Mouse (Mus musculus) MEL (cell line): ENCODE measurements around the gene Papola. TPM values are rescaled to one million over a fixed set of nuclear protein-coding genes. Genes with fewer than 3 reads are reported as not detected.

Experiments
- DNase-seq: peaks from one replicate; pipeline ENCODE4 v3.0.0; 2011; ENCODE audit warnings: low read depth, low spot score
- H3K27ac ChIP-seq: 2 replicates; pipeline ENCODE4 v1.5.1; 2012; ENCODE audit warnings: low read depth, mild to moderate bottlenecking, control low read depth, low read length, moderate library complexity; ENCODE audit not compliant: control insufficient read depth
- H3K27me3 ChIP-seq, 2 experiments: fragments of 150-350 bp in 1 of 2; sonication (generic) in 1 of 2; 2 replicates each; pipeline ENCODE4 v1.6.1; 2012; ENCODE audit warnings: low read length in 2 of 2, mild to moderate bottlenecking in 2 of 2, improper control_type of control experiment in 1 of 2, moderate library complexity in 1 of 2; ENCODE audit not compliant: insufficient read depth in 2 of 2, control insufficient read depth in 1 of 2
- H3K36me3 ChIP-seq, 2 experiments: 2 replicates each; pipeline ENCODE4 v1.6.1; 2012 to 2014; ENCODE audit warnings: low read length in 2 of 2, improper control_type of control experiment in 1 of 2, inconsistent platforms in 1 of 2, mild to moderate bottlenecking in 1 of 2; ENCODE audit not compliant: insufficient read depth in 2 of 2, control insufficient read depth in 1 of 2
- H3K4me1 ChIP-seq, 2 experiments: fragments of 150-350 bp in 1 of 2; sonication (generic) in 1 of 2; 2 replicates each; pipeline ENCODE4 v1.6.1; 2012; ENCODE audit warnings: low read length in 2 of 2, improper control_type of control experiment in 1 of 2, mild to moderate bottlenecking in 1 of 2; ENCODE audit not compliant: insufficient read depth in 2 of 2, control insufficient read depth in 1 of 2
- H3K4me3 ChIP-seq, 2 experiments: fragments of 150-350 bp in 1 of 2; sonication (generic) in 1 of 2; 2 replicates each; pipeline ENCODE4 v1.5.1; 2012; ENCODE audit warnings: low read depth in 2 of 2, low read length in 2 of 2, mild to moderate bottlenecking in 2 of 2, moderate library complexity in 2 of 2, control low read depth in 1 of 2, improper control_type of control experiment in 1 of 2; ENCODE audit not compliant: control insufficient read depth in 1 of 2, insufficient read depth in 1 of 2
- H3K79me2 ChIP-seq: 2 replicates; pipeline ENCODE4 v1.6.1; 2012; ENCODE audit warnings: mild to moderate bottlenecking, low read length, moderate library complexity; ENCODE audit not compliant: control insufficient read depth, poor library complexity, insufficient read depth
- H3K9ac ChIP-seq: 2 replicates; pipeline ENCODE4 v1.6.1; 2012; ENCODE audit warnings: low read depth, mild to moderate bottlenecking, control low read depth, low read length, moderate library complexity; ENCODE audit not compliant: control insufficient read depth, poor library complexity, severe bottlenecking
- H3K9me3 ChIP-seq: fragments of 150-350 bp; sonication (generic); replicated peaks from 2 replicates; pipeline ENCODE4 v1.6.1; 2012; ENCODE audit warnings: mild to moderate bottlenecking, low read length, improper control_type of control experiment, moderate library complexity; ENCODE audit not compliant: insufficient read depth
- CTCF ChIP-seq, 3 experiments: IDR thresholded peaks in 2 of 3; conservative IDR thresholded peaks in 1 of 3; 2 replicates each; pipeline ENCODE4 v1.5.1; 2011 to 2012; ENCODE audit warnings: low read length in 3 of 3, low read depth in 2 of 3, mild to moderate bottlenecking in 2 of 3, improper control_type of control experiment in 1 of 3, inconsistent platforms in 1 of 3, mixed read lengths in 1 of 3, moderate library complexity in 1 of 3; ENCODE audit not compliant: control insufficient read depth in 1 of 3, insufficient read depth in 1 of 3, poor library complexity in 1 of 3, severe bottlenecking in 1 of 3
- GABPA ChIP-seq: IDR thresholded peaks from 2 replicates; pipeline ENCODE4 v1.6.1; 2012; ENCODE audit warnings: low read depth, mild to moderate bottlenecking, inconsistent platforms, low read length, improper control_type of control experiment, moderate library complexity
- HCFC1 ChIP-seq: IDR thresholded peaks from 2 replicates; pipeline ENCODE4 v1.6.1; 2012; ENCODE audit warnings: low read depth, mild to moderate bottlenecking, inconsistent platforms, low read length, improper control_type of control experiment, moderate library complexity
- MAFK ChIP-seq: IDR thresholded peaks from 2 replicates; pipeline ENCODE4 v1.6.1; 2011; ENCODE audit warnings: low read depth, mild to moderate bottlenecking, low read length, improper control_type of control experiment, borderline replicate concordance
- MAX ChIP-seq: IDR thresholded peaks from 2 replicates; pipeline ENCODE4 v1.6.1; 2011; ENCODE audit warnings: low read length, improper control_type of control experiment
- MYC ChIP-seq: IDR thresholded peaks from 2 replicates; pipeline ENCODE4 v1.6.1; 2011; ENCODE audit warnings: low read depth, mild to moderate bottlenecking, low read length, improper control_type of control experiment, moderate library complexity
- POLR2AphosphoS2 ChIP-seq: IDR thresholded peaks from 2 replicates; pipeline ENCODE4 v1.6.1; 2011; ENCODE audit warnings: low read length, improper control_type of control experiment
- SIN3A ChIP-seq: IDR thresholded peaks from 2 replicates; pipeline ENCODE4 v1.6.1; 2012; ENCODE audit warnings: low read length, improper control_type of control experiment, inconsistent platforms
- SMC3 ChIP-seq: IDR thresholded peaks from 2 replicates; pipeline ENCODE4 v1.6.1; 2011; ENCODE audit warnings: low read depth, low read length, improper control_type of control experiment
- TAL1 ChIP-seq: IDR thresholded peaks from 2 replicates; pipeline ENCODE4 v1.6.1; 2012; ENCODE audit warnings: mild to moderate bottlenecking, inconsistent platforms, low read length, moderate library complexity, mixed read lengths
- TBP ChIP-seq: IDR thresholded peaks from 2 replicates; pipeline ENCODE4 v1.8.0; 2011; ENCODE audit warnings: low read depth, low read length, improper control_type of control experiment
- ZMIZ1 ChIP-seq: IDR thresholded peaks from 2 replicates; pipeline ENCODE4 v1.6.1; 2012; ENCODE audit warnings: low read depth, mild to moderate bottlenecking, inconsistent platforms, low read length, improper control_type of control experiment, moderate library complexity
- polyA plus RNA-seq, 2 experiments: library from polyadenylated mRNA; stranded (reverse) in 1 of 2; unstranded in 1 of 2; fragments of >175 nt in 1 of 2; fragments of >200 nt in 1 of 2; gene quantifications; 2 replicates each; pipeline versions ENCODE4 v1.2.1 to v1.2.4; 2012; ENCODE audit warnings: low replicate concordance in 2 of 2, low read depth in 1 of 2; ENCODE audit not compliant: insufficient read length in 2 of 2, insufficient read depth in 1 of 2, missing spikeins in 1 of 2
- total RNA-seq: library from RNA; depleted of rRNA; stranded (reverse); fragments of 300-350 nt; gene quantifications from 2 replicates; pipeline ENCODE4 v1.2.3, GENCODE M21; 2012

Gene Papola
- total and polyA plus RNA-seq, 3 experiments = 144 to 329 (median 193) TPM

- no peak overlapping the region for H3K27ac ChIP-seq
- no peak overlapping the region for H3K9ac ChIP-seq
- no peaks in the 10 kb centered on the region for H3K9me3 ChIP-seq
- no peak overlapping the region for H3K4me3 ChIP-seq
- no peak for TF ChIP-seq SIN3A
- H3K79me2 ChIP-seq = no peaks in the 10 kb centered on the region; the same call in 1 of the 2 replicates
- H3K27me3 ChIP-seq = no peaks in the 10 kb centered on the region
- no peak for DNase-seq
- H3K4me1 ChIP-seq = no peaks in the 10 kb centered on the region
- no peaks in the 10 kb centered on the region for H3K36me3 ChIP-seq
Observed at GRCm38 (mm10) chr12:105876931-105877330, 92.4 kb downstream of the Papola start.

GRCm38 (mm10) chr12:105878746-105879145 is 94.3 kb downstream of the Papola start:
- TF ChIP-seq CTCF (IDR thresholded peaks at IDR 0.05 in 2 of 3, conservative IDR thresholded peaks at IDR 0.05 in 1 of 3; ENCODE audit: control insufficient read depth in 1 of 3, insufficient read depth in 1 of 3, low read depth in 2 of 3, low read length in 3 of 3, poor library complexity in 1 of 3, severe bottlenecking in 1 of 3) = no peak
- TF ChIP-seq TBP = no peak
- no peak for TF ChIP-seq HCFC1
- TF ChIP-seq MYC = no peak
- TF ChIP-seq TAL1 = no peak
- TF ChIP-seq GABPA = no peak
- H3K4me1 ChIP-seq = no peaks in the 10 kb centered on the region

DNA sequence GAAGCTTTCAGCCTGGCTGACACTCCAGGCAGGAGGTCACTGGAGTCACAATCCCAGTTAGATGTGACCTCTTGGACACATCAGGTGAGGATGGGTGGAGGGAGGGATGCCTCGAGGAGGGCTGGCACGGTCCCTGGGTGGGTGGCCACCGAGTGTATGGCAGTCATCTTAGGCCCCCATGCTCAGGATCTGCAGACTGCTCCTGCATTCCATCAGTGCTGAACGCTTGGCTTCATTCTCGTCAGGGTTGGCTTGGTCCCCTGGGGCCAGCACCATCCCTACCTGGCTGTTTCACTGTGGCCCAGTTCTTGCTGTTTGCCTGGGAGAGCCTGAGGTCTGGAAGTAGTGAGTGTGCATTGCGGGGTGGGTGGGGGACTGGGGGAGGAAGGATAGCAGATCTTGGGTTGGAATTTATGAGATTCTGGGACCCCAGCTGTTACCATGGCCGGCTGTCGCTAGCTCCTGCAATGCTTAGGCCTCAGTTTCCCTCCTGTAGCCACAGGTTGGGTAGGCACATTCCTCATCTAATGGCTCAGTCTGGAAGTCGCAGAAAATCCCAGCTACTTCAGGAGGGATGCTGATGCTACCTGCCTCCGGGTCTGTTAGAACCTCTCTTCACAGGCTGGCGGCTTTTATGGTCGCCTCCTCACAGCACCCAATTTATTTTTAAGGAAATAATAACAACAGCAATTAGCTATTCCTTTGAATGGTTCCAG is 99.5 kb downstream of the Papola start:
- Histone ChIP-seq H3K4me3 (no peak overlapping the region), H3K79me2 (no peaks in the 10 kb centered on the region; the same call in 1 of the 2 replicates)

More at GRCm38 (mm10) chr12:105878746-105879145, 94.3 kb downstream of the Papola start:
- no peak for DNase-seq
- Histone ChIP-seq H3K9me3 (no peaks in the 10 kb centered on the region), H3K4me3 (no peak overlapping the region), H3K9ac (no peak overlapping the region), H3K79me2 (no peaks in the 10 kb centered on the region; the same call in 1 of the 2 replicates), H3K27ac (no peak overlapping the region), H3K27me3 (no peaks in the 10 kb centered on the region), H3K36me3 (no peaks in the 10 kb centered on the region)

More for the DNA sequence above, 99.5 kb downstream of the Papola start:
- no peak overlapping the region for H3K27ac ChIP-seq
- H3K9ac ChIP-seq = no peak overlapping the region
- TF ChIP-seq MAX (no peak), ZMIZ1 (no peak), SMC3 (no peak), MAFK (no peak), SIN3A (no peak), POLR2AphosphoS2 (no peak)
- H3K36me3 ChIP-seq = no peaks in the 10 kb centered on the region
- H3K9me3 ChIP-seq = no peaks in the 10 kb centered on the region
- no peaks in the 10 kb centered on the region for H3K4me1 ChIP-seq
- no peaks in the 10 kb centered on the region for H3K27me3 ChIP-seq
- DNase-seq = no peak
